Mouse (Mus musculus) gastrocnemius, postnatal 4 days (tissue): ENCODE measurements around the gene Ndufaf5. TPM values are rescaled to one million over a fixed set of nuclear protein-coding genes. Genes with fewer than 3 reads are reported as not detected.

Experiments used
- total RNA-seq, 2 experiments: library from RNA; stranded (reverse); gene quantifications; 2 replicates each; pipeline ENCODE4 v1.2.3; 2021

Gene Ndufaf5
- total RNA-seq, 2 experiments from 2014 or later, result 23.5 to 25.4 TPM

Other genes with a start within 250 kb of the Ndufaf5 start
- gene Tasp1, start 103.8 kb upstream of the Ndufaf5 start, total RNA-seq, result 1 to 10 TPM; 7.9 to 8.6 TPM
- gene Gm17374, start 18.6 kb upstream of the Ndufaf5 start, total RNA-seq, result not detected
- 10 to 100 TPM; 16.9 to 20.6 TPM for gene Esf1, start 85 bp upstream of the Ndufaf5 start, total RNA-seq
- gene Sel1l2, start 219.1 kb downstream of the Ndufaf5 start, total RNA-seq, result not detected
- gene Macrod2, start 224.7 kb downstream of the Ndufaf5 start, total RNA-seq, result 10 to 100 TPM; 17.3 to 17.4 TPM